Mouse (Mus musculus) liver, embryonic 18 days (tissue): ENCODE results near the gene Zmynd8. TPM values are rescaled to one million over a fixed set of nuclear protein-coding genes. Genes with fewer than 3 reads are reported as not detected.

Source experiments
- polyA plus RNA-seq: library from polyadenylated mRNA; depleted of rRNA; stranded (reverse); fragments of >200 nt; gene quantifications from 2 replicates; pipeline ENCODE4 v1.2.3, GENCODE M21; 2012; rRNA removed

Zmynd8 gene
- 13.0 and 14.3 TPM in 2 replicates for polyA plus RNA-seq

DNA sequence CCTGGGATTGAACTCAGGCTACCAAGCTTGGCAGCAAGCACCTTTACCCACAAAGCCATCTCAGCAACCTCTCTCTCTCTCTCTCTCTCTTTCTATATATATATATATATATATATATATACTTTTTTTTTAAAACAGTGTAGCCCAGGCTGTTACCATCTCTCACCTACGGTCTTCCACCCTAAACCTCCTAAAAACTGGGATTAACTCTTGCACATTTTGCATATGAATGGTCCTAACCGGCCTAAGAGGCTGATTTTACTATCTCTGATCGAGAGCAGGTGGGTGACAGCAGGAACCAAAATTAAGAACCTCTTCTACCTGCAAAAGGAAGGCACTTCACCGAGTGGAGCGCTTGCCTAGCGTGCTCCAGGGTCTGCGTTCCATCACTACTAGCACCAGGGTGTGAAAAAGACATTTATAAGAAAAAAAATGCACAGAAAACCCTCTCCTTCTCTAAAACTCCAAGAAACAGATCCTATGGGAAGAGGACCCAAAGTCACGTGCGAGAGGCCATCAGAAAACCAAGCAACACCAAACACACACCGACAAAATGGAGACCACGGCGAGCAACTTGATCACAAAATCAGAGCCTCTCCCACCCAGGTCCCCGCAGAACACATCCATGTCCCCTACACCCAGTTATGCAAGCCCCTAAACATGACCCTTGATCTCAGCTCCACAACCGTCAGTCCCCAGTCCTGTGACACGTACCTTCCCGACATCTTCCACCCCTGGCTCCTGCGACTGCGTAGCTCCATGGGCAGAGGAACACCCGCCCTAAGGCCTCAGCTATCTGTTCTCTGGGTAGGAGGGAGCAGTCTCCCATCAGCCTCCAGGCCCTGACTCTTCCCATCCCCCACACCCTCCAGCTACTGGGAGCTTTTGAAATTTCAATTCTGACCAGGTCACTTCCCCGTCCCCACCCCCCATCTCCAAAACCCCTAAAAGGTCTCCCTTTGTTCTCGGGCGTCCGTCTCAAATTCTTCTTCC is at the start of gene Zmynd8:
Gene Zmynd8, minus strand, starts transcription at position 815 of the 993 bp plus-strand sequence.

Other genes with a start within 250 kb of the Zmynd8 start
- 5.0 and 6.0 TPM in 2 replicates for gene Ncoa3, start 93.6 kb upstream of the Zmynd8 start, polyA plus RNA-seq